Mouse (Mus musculus) CH12.LX (cell line): Measurements from ENCODE around the gene Snx21. TPM values are rescaled to one million over a fixed set of nuclear protein-coding genes. Genes with fewer than 3 reads are reported as not detected.

Experiments
- DNase-seq: peaks from one replicate; pipeline ENCODE4 v3.0.0-alpha.2; 2013; ENCODE audit errors: extremely low read depth
- H3K27ac ChIP-seq: 2 replicates; pipeline ENCODE4 v1.5.1; 2012; ENCODE audit warnings: low read depth, mild to moderate bottlenecking, control low read depth, moderate library complexity; ENCODE audit not compliant: insufficient read depth
- H3K27me3 ChIP-seq: replicated peaks from 2 replicates; pipeline ENCODE3; 2012; ENCODE audit warnings: inconsistent platforms
- H3K36me3 ChIP-seq, 2 experiments: replicated peaks in 1 of 2; 2 replicates each; pipeline versions ENCODE3 to v1.6.1; 2012; ENCODE audit warnings: inconsistent platforms in 1 of 2, low read length in 1 of 2, mild to moderate bottlenecking in 1 of 2, mixed read lengths in 1 of 2, moderate library complexity in 1 of 2; ENCODE audit not compliant: control insufficient read depth in 1 of 2, insufficient read depth in 1 of 2
- H3K4me1 ChIP-seq, 2 experiments: 2 replicates each; pipeline ENCODE4 v1.6.1; 2012; ENCODE audit warnings: inconsistent platforms in 1 of 2, moderate library complexity in 1 of 2; ENCODE audit not compliant: insufficient read depth in 2 of 2, control insufficient read depth in 1 of 2
- H3K4me2 ChIP-seq: 2 replicates; pipeline ENCODE4 v1.6.1; 2012; ENCODE audit warnings: low read depth, mild to moderate bottlenecking, control low read depth; ENCODE audit not compliant: poor library complexity, insufficient read depth, severe bottlenecking
- H3K4me3 ChIP-seq, 3 experiments: fragments of 150-350 bp in 1 of 3; sonication (generic) in 1 of 3; replicated peaks in 1 of 3; 2 replicates each; pipeline versions ENCODE3 to v1.5.1; 2011 to 2012; ENCODE audit warnings: low read depth in 2 of 3, low read length in 2 of 3, mild to moderate bottlenecking in 2 of 3, moderate library complexity in 2 of 3, control low read depth in 1 of 3, improper control_type of control experiment in 1 of 3, inconsistent platforms in 1 of 3, mixed read lengths in 1 of 3; ENCODE audit not compliant: poor library complexity in 1 of 3
- H3K79me2 ChIP-seq: replicated peaks from 2 replicates; pipeline ENCODE4 v1.6.1; 2012; ENCODE audit warnings: mild to moderate bottlenecking, moderate library complexity; ENCODE audit not compliant: control insufficient read depth, poor library complexity, insufficient read depth, severe bottlenecking; ENCODE audit errors: extremely low read depth
- H3K9ac ChIP-seq: 2 replicates; pipeline ENCODE4 v1.6.1; 2012; ENCODE audit warnings: low read depth, mild to moderate bottlenecking, control low read depth, moderate library complexity; ENCODE audit not compliant: insufficient read depth
- H3K9me3 ChIP-seq: replicated peaks from 2 replicates; pipeline ENCODE3; 2012; ENCODE audit warnings: low read length, inconsistent platforms, mixed read lengths
- BHLHE40 ChIP-seq: IDR thresholded peaks from 2 replicates; pipeline ENCODE4 v1.6.1; 2011; ENCODE audit warnings: mild to moderate bottlenecking, low read depth, low read length, improper control_type of control experiment
- CHD1 ChIP-seq: IDR thresholded peaks from 2 replicates; pipeline ENCODE4 v1.6.1; 2012; ENCODE audit warnings: low read depth, low read length, improper control_type of control experiment, inconsistent platforms
- CHD2 ChIP-seq: IDR thresholded peaks from 2 replicates; pipeline ENCODE4 v1.6.1; 2011; ENCODE audit warnings: low read length, improper control_type of control experiment
- CTCF ChIP-seq, 2 experiments: IDR thresholded peaks in 1 of 2; conservative IDR thresholded peaks in 1 of 2; 2 replicates each; pipeline ENCODE4 v1.5.1; 2011 to 2012; ENCODE audit warnings: low read depth in 2 of 2, low read length in 2 of 2, improper control_type of control experiment in 1 of 2, inconsistent platforms in 1 of 2, mild to moderate bottlenecking in 1 of 2, moderate library complexity in 1 of 2
- ELF1 ChIP-seq: IDR thresholded peaks from 2 replicates; pipeline ENCODE4 v1.6.1; 2014; ENCODE audit warnings: low read depth, mild to moderate bottlenecking, inconsistent platforms, low read length, improper control_type of control experiment
- EP300 ChIP-seq: IDR thresholded peaks from 2 replicates; pipeline ENCODE4 v1.6.1; 2011; ENCODE audit warnings: low read length, improper control_type of control experiment
- ETS1 ChIP-seq: conservative IDR thresholded peaks from 2 replicates; pipeline ENCODE4 v1.6.1; 2012; ENCODE audit warnings: low read depth, mild to moderate bottlenecking, inconsistent platforms, low read length, improper control_type of control experiment, moderate library complexity
- GABPA ChIP-seq: IDR thresholded peaks from 2 replicates; pipeline ENCODE4 v1.6.1; 2012; ENCODE audit warnings: low read depth, low read length, improper control_type of control experiment, inconsistent platforms; ENCODE audit not compliant: insufficient replicate concordance
- IRF4 ChIP-seq: IDR thresholded peaks from 2 replicates; pipeline ENCODE4 v1.6.1; 2014; ENCODE audit warnings: low read depth, mild to moderate bottlenecking, inconsistent platforms, low read length, improper control_type of control experiment
- JUN ChIP-seq: IDR thresholded peaks from 2 replicates; pipeline ENCODE4 v1.6.1; 2011; ENCODE audit warnings: low read depth, mild to moderate bottlenecking, low read length, improper control_type of control experiment, moderate library complexity; ENCODE audit not compliant: insufficient read depth
- JUND ChIP-seq: conservative IDR thresholded peaks from 2 replicates; pipeline ENCODE4 v1.6.1; 2011; ENCODE audit warnings: low read depth, low read length, improper control_type of control experiment
- MAZ ChIP-seq: IDR thresholded peaks from 2 replicates; pipeline ENCODE4 v1.6.1; 2012; ENCODE audit warnings: low read depth, mild to moderate bottlenecking, inconsistent platforms, low read length, improper control_type of control experiment, moderate library complexity
- MEF2A ChIP-seq: IDR thresholded peaks from 2 replicates; pipeline ENCODE4 v1.6.1; 2014; ENCODE audit warnings: low read depth, mild to moderate bottlenecking, inconsistent platforms, low read length, improper control_type of control experiment, borderline replicate concordance
- MXI1 ChIP-seq: IDR thresholded peaks from 2 replicates; pipeline ENCODE4 v1.6.1; 2011; ENCODE audit warnings: mild to moderate bottlenecking, low read depth, low read length, improper control_type of control experiment
- NELFE ChIP-seq: IDR thresholded peaks from 2 replicates; pipeline ENCODE4 v1.6.1; 2011; ENCODE audit warnings: low read depth, low read length, improper control_type of control experiment
- NRF1 ChIP-seq: IDR thresholded peaks from 2 replicates; pipeline ENCODE4 v1.6.1; 2014; ENCODE audit warnings: low read depth, mild to moderate bottlenecking, inconsistent platforms, low read length, improper control_type of control experiment, moderate library complexity
- PAX5 ChIP-seq: IDR thresholded peaks from 2 replicates; pipeline ENCODE4 v1.6.1; 2012; ENCODE audit warnings: low read length, inconsistent platforms, mixed read lengths
- POLR2AphosphoS2 ChIP-seq: IDR thresholded peaks from 2 replicates; pipeline ENCODE4 v1.6.1; 2011; ENCODE audit warnings: low read depth, low read length, improper control_type of control experiment
- RAD21 ChIP-seq: IDR thresholded peaks from 2 replicates; pipeline ENCODE4 v1.6.1; 2011; ENCODE audit warnings: low read depth, mild to moderate bottlenecking, low read length, improper control_type of control experiment, moderate library complexity
- RCOR1 ChIP-seq: conservative IDR thresholded peaks from 2 replicates; pipeline ENCODE4 v1.6.1; 2012; ENCODE audit warnings: low read depth, mild to moderate bottlenecking, inconsistent platforms, low read length, improper control_type of control experiment
- SIN3A ChIP-seq: IDR thresholded peaks from 2 replicates; pipeline ENCODE4 v1.6.1; 2012; ENCODE audit warnings: low read length, improper control_type of control experiment, inconsistent platforms
- UBTF ChIP-seq: IDR thresholded peaks from 2 replicates; pipeline ENCODE4 v1.6.1; 2012; ENCODE audit warnings: low read depth, mild to moderate bottlenecking, inconsistent platforms, low read length, improper control_type of control experiment, moderate library complexity
- ZC3H11A ChIP-seq: IDR thresholded peaks from 2 replicates; pipeline ENCODE4 v1.6.1; 2012; ENCODE audit warnings: low read depth, mild to moderate bottlenecking, inconsistent platforms, low read length, improper control_type of control experiment
- ZKSCAN1 ChIP-seq: IDR thresholded peaks from 2 replicates; pipeline ENCODE4 v1.6.1; 2012; ENCODE audit warnings: low read depth, inconsistent platforms, low read length, improper control_type of control experiment, borderline replicate concordance
- ZNF384 ChIP-seq: IDR thresholded peaks from 2 replicates; pipeline ENCODE4 v1.6.1; 2012; ENCODE audit warnings: low read depth, low read length, improper control_type of control experiment, inconsistent platforms
- dilution Hi-C: fragments of 300-500 bp; cut with MboI; formaldehyde crosslinking; loops from 2 replicates; pipeline ENCODE4 v1.14.3; 2020; ENCODE audit warnings: low sequenced_read_pairs; ENCODE audit not compliant: extremely low pct_unique_long_range_greater_than_20kb, extremely low pct_ligation_motif_present
- in situ Hi-C: fragments of 300-500 bp; cut with MboI; formaldehyde crosslinking; loops from 3 replicates; pipeline ENCODE4 v1.14.3; 2019; ENCODE audit warnings: low sequenced_read_pairs, low pct_ligation_motif_present, low pct_unique_long_range_greater_than_20kb, mixed read lengths
- polyA plus RNA-seq: library from polyadenylated mRNA; unstranded; fragments of >175 nt; gene quantifications from 2 replicates; pipeline ENCODE4 v1.2.1, GENCODE M21; 2012; ENCODE audit warnings: low read depth; ENCODE audit not compliant: insufficient read length
- total RNA-seq, 2 experiments: library from RNA; depleted of rRNA; stranded (reverse); fragments of 300-350 nt in 1 of 2; fragments of >200 nt in 1 of 2; gene quantifications; 2 replicates each; pipeline ENCODE4 v1.2.3; 2012 to 2014

Gene Snx21
- total and polyA plus RNA-seq, 3 experiments, result 0.71 to 3.3 (median 1.5) TPM

DNA sequence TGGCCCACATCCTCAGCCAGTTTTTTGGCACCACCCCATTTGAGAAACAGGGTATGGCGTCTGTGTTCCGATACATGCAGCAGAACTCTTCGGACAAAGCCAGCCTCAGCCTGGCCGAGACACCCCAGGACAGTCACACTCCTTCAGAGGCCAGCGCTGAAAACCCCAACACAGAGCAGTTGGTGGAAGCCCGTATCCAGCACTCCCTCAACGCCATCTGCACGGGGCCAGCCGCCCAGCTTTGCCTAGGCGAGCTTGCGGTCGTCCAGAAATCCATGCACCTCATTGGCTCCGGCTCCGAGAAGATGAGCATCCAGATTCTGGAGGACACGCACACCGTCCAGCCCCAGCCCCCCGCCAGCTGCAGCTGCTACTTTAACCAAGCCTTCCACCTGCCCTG is 39.9 kb downstream of the Snx21 start:
- Histone ChIP-seq H3K9ac (no peak overlapping the region), H3K36me3 (peaks cover 38 to 58% of the 10 kb centered on the region in 2 experiments)
- dilution Hi-C loops, result no loop called here

DNA sequence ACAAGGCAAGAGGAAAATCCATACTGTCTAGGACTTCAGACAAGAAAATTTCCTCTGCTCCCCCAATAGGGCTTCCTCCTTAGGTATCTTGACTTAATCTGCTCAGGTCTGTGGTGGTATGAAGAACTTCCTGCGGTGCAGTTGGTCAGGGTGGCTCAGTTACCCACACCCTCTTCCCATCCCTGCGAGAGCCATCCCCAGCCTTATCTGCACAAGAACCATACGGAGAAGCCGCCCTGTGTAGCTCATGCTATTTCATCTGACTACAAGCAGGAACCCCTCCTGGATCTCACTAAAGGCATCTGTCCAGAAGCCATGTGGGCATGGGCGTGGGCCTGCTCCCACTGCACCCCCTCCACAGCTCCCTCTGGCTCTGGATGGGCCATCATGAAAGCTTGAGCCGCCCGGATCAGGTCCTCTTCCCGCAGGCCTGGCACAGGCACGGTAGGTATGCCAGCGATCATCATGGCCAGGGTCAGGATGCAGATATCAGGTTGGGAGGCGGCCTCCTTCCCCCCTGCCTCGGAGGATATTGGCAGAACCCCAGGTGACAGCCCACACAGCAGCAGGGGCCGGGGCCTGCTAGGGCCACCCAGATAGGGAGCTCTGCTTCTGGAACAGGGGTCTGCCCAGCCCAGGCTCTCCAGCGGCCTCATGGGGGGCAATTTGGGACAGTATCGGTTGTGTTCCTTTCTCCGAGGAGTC is 41.7 kb downstream of the Snx21 start:
- no peak for DNase-seq
- in situ Hi-C loops (no loop called here), dilution Hi-C loops (no loop called here)
- Histone ChIP-seq H3K79me2 (no peaks in the 10 kb centered on the region; the same call in 1 of the 2 replicates), H3K9ac (no peak overlapping the region), H3K36me3 (peaks cover 31 to 45% of the 10 kb centered on the region in 2 experiments), H3K4me3 (no peak overlapping the region), H3K27me3 (no peaks in the 10 kb centered on the region), H3K4me2 (no peak overlapping the region), H3K9me3 (no peaks in the 10 kb centered on the region), H3K4me1 (peaks cover 5 to 55% of the 10 kb centered on the region in 2 experiments), H3K27ac (no peak overlapping the region)
- TF ChIP-seq ELF1 (no peak), BHLHE40 (no peak), POLR2AphosphoS2 (no peak), JUN (no peak), MAZ (no peak), NELFE (no peak), RAD21 (no peak), MEF2A (no peak), ZKSCAN1 (no peak), PAX5 (no peak), ZC3H11A (no peak), CTCF (conservative IDR thresholded peaks at IDR 0.05 in 1 of 2, IDR thresholded peaks at IDR 0.05 in 1 of 2; ENCODE audit: low read depth in 2 of 2, low read length in 2 of 2) (no peak), GABPA (no peak), ZNF384 (no peak), ETS1 (no peak), MXI1 (no peak), IRF4 (no peak), JUND (no peak)

More for the DNA sequence above, 39.9 kb downstream of the Snx21 start:
- Histone ChIP-seq H3K4me2 (no peak overlapping the region), H3K9me3 (no peaks in the 10 kb centered on the region), H3K27me3 (no peaks in the 10 kb centered on the region), H3K79me2 (no peaks in the 10 kb centered on the region; the same call in 1 of the 2 replicates), H3K4me3 (no peak overlapping the region), H3K4me1 (peaks cover 0 to 43% of the 10 kb centered on the region in 2 experiments; a peak in 3 of 4 replicates), H3K27ac (no peak overlapping the region)
- TF ChIP-seq EP300 (no peak), MXI1 (no peak), JUND (no peak), ZKSCAN1 (no peak), NELFE (no peak), RCOR1 (no peak), CHD2 (no peak), SIN3A (no peak), ZC3H11A (no peak), UBTF (no peak), NRF1 (no peak), GABPA (no peak), CHD1 (no peak), MAZ (no peak)
- no peak for DNase-seq
- in situ Hi-C loops, result no loop called here
